ENCODE assay signal across 7 mouse cellular contexts in genomic region chr16:19002610-19003389, GRCm38 (mm10).
DNase-seq lines count a peak whose midpoint lies in the region; ATAC-seq and TF ChIP-seq lines count a peak whose summit lies in the region.
"Not testable (repeated sequence)": the region's sequence is repeated elsewhere in the genome, so short reads cannot be mapped to it uniquely, and the experiment has no call there.

No protein-coding gene starts in this region.

- 49% methylated on average over 2 of the region's 2 CpGs for WGBS in cerebellum, adult 2 months
- 34% methylated on average over 2 of the region's 2 CpGs for WGBS in kidney, embryonic 14.5 days
- WGBS in liver, embryonic 14.5 days (ENCODE audit: insufficient replicate concordance) = 21% methylated on average over 2 of the region's 2 CpGs
- WGBS in midbrain, embryonic 10.5 days = 52% methylated on average over 2 of the region's 2 CpGs

- not testable (repeated sequence) for TF ChIP-seq POLR2A in cerebellum, adult 2 months (IDR thresholded peaks at IDR 0.05; ENCODE audit: borderline replicate concordance, insufficient read depth, low read length)

- not testable (repeated sequence) for H3K4me1 ChIP-seq in G1E (ENCODE audit: insufficient read depth, low read depth, low read length); cerebellum, adult 2 months (ENCODE audit: control insufficient read depth, insufficient read depth, low read length); kidney, embryonic 14.5 days (ENCODE audit: control insufficient read depth, insufficient read depth, low read length); liver, embryonic 14.5 days (replicated peaks; ENCODE audit: control insufficient read depth in 2 of 2, insufficient read depth in 2 of 2, low read length in 1 of 2); midbrain, embryonic 10.5 days

- not testable (repeated sequence) for H3K4me2 ChIP-seq in kidney, embryonic 14.5 days (replicated peaks; ENCODE audit: low read depth, low read length); liver, embryonic 14.5 days (ENCODE audit: low read depth)

- not testable (repeated sequence) for TF ChIP-seq EP300 in liver, embryonic 14.5 days (IDR thresholded peaks at IDR 0.05; ENCODE audit: low read depth)

- not testable (repeated sequence) for DNase-seq in G1E (ENCODE audit: low spot score); cerebellum, adult 2 months; gastrocnemius, adult 2 months; liver, embryonic 14.5 days (ENCODE audit: low read depth in 3 of 3, low spot score in 3 of 3)
- peak; percentile 19 for DNase-seq in midbrain, embryonic 10.5 days (ENCODE audit: low spot score)
- DNase-seq in spleen, adult 18-20 months = peak; percentile 49 to 62

- H3K27ac ChIP-seq in cerebellum, adult 2 months (ENCODE audit: insufficient read depth, low read length); gastrocnemius, adult 2 months; kidney, embryonic 14.5 days (ENCODE audit: low read depth, low read length); liver, embryonic 14.5 days; midbrain, embryonic 10.5 days (replicated peaks): not testable (repeated sequence)

- TF ChIP-seq CTCF in G1E (IDR thresholded peaks at IDR 0.05; ENCODE audit: low read depth, low read length) = peak; percentile 53; the same call in 1 of the 2 replicates
- TF ChIP-seq CTCF in cerebellum, adult 2 months (IDR thresholded peaks at IDR 0.05; ENCODE audit: borderline replicate concordance, insufficient read depth, low read depth, low read length) = peak; percentile 27; the same call in 1 of the 2 replicates
- TF ChIP-seq CTCF in gastrocnemius, adult 2 months (IDR thresholded peaks at IDR 0.05) = peak; percentile 50
- TF ChIP-seq CTCF in liver, embryonic 14.5 days (IDR thresholded peaks at IDR 0.05; ENCODE audit: low read depth) = peak; percentile 68

- not testable (repeated sequence) for H3K27me3 ChIP-seq in G1E (ENCODE audit: insufficient read depth, low read length); cerebellum, adult 2 months (ENCODE audit: control insufficient read depth, insufficient read depth, low read length); kidney, embryonic 14.5 days (ENCODE audit: control insufficient read depth, insufficient read depth, low read length); liver, embryonic 14.5 days (ENCODE audit: control insufficient read depth, insufficient read depth, low read length); midbrain, embryonic 10.5 days (ENCODE audit: low read depth, poor library complexity, severe bottlenecking)

- not testable (repeated sequence) for H3K4me3 ChIP-seq in G1E (ENCODE audit: low read depth, low read length); cerebellum, adult 2 months (replicated peaks; ENCODE audit: insufficient read depth, low read depth, low read length); gastrocnemius, adult 2 months; kidney, embryonic 14.5 days (ENCODE audit: low read length); liver, embryonic 14.5 days (ENCODE audit: insufficient read depth in 1 of 2, low read depth in 2 of 2, low read length in 2 of 2); midbrain, embryonic 10.5 days

- H3K9ac ChIP-seq in kidney, embryonic 14.5 days (ENCODE audit: low read depth, low read length); liver, embryonic 14.5 days (replicated peaks): not testable (repeated sequence)

- intact Hi-C loops in gastrocnemius, adult 2 months (cut with DNase I) = not testable (repeated sequence)

- ATAC-seq in G1E (ENCODE audit: extremely low read depth, insufficient number of reproducible peaks, low FRiP score, poor library complexity, severe bottlenecking); liver, embryonic 14.5 days (ENCODE audit: insufficient read depth): not testable (repeated sequence)
- peak; percentile 64; the same call in 1 of the 2 replicates for ATAC-seq in kidney, embryonic 14.5 days (ENCODE audit: low FRiP score, low TSS enrichment)

- not testable (repeated sequence) for H3K36me3 ChIP-seq in G1E (replicated peaks); kidney, embryonic 14.5 days (ENCODE audit: control insufficient read depth, insufficient read depth, low read length); liver, embryonic 14.5 days (replicated peaks; ENCODE audit: control insufficient read depth, insufficient read depth, low read depth); midbrain, embryonic 10.5 days

- not testable (repeated sequence) for H3K9me3 ChIP-seq in G1E (replicated peaks); kidney, embryonic 14.5 days (ENCODE audit: control insufficient read depth, low read length); liver, embryonic 14.5 days (ENCODE audit: control insufficient read depth, low read length); midbrain, embryonic 10.5 days (replicated peaks)
